Mouse (Mus musculus): ENCODE data around the gene Ccdc169.

Gene Ccdc169

GRCm38 (mm10) chr3:55123064-55123463, 14.1 kb upstream of the Ccdc169 start:
- DNase-seq, result no peak

GRCm38 (mm10) chr3:55129181-55129692, 7.9 kb upstream of the Ccdc169 start:
- DNase-seq, result no peak

GRCm38 (mm10) chr3:55131576-55132233, 5.4 kb upstream of the Ccdc169 start:
- no peak for DNase-seq

GRCm38 (mm10) chr3:55139837-55140236, 2.7 kb downstream of the Ccdc169 start:
- no peak for DNase-seq

- DNase-seq, result no peak
These were observed 4.3 kb downstream of the Ccdc169 start for GRCm38 (mm10) chr3:55141401-55141800.

- no peak for DNase-seq
These were observed 7.8 kb downstream of the Ccdc169 start for GRCm38 (mm10) chr3:55144916-55145315.

GRCm38 (mm10) chr3:55146441-55146840, 9.3 kb downstream of the Ccdc169 start:
- no peak for DNase-seq

- DNase-seq, result no peak
These were observed 10.0 kb downstream of the Ccdc169 start for GRCm38 (mm10) chr3:55147156-55147555.

- DNase-seq, result no peak
These were observed 11.0 kb downstream of the Ccdc169 start for GRCm38 (mm10) chr3:55148091-55148490.

- DNase-seq, result peak; percentile 63
These were observed 14.7 kb downstream of the Ccdc169 start for GRCm38 (mm10) chr3:55151656-55152433.

- no peak for DNase-seq
These were observed 15.7 kb downstream of the Ccdc169 start for GRCm38 (mm10) chr3:55152673-55153334.

GRCm38 (mm10) chr3:55154163-55154562, 17.0 kb downstream of the Ccdc169 start:
- no peak for DNase-seq

- no peak for DNase-seq
These were observed 20.3 kb downstream of the Ccdc169 start for GRCm38 (mm10) chr3:55157413-55157812.

GRCm38 (mm10) chr3:55161144-55161543, 24.0 kb downstream of the Ccdc169 start:
- no peak for DNase-seq

- no peak for DNase-seq
These were observed 26.4 kb downstream of the Ccdc169 start for GRCm38 (mm10) chr3:55163510-55163909.

- no peak for DNase-seq
These were observed 35.3 kb downstream of the Ccdc169 start for GRCm38 (mm10) chr3:55172478-55172877.

GRCm38 (mm10) chr3:55177271-55177670, 40.1 kb downstream of the Ccdc169 start:
- DNase-seq, result no peak

GRCm38 (mm10) chr3:55181766-55182165, 44.6 kb downstream of the Ccdc169 start, which contains the start of gene Sohlh2:
Sohlh2 (plus strand) TSS chr3:55182028.
- no peak for DNase-seq

GRCm38 (mm10) chr3:55191668-55192067, 54.5 kb downstream of the Ccdc169 start:
- DNase-seq, result no peak

- DNase-seq, result no peak
These were observed 56.2 kb downstream of the Ccdc169 start for GRCm38 (mm10) chr3:55193351-55193750.

- no peak for DNase-seq
These were observed 57.7 kb downstream of the Ccdc169 start for GRCm38 (mm10) chr3:55194792-55195191.

GRCm38 (mm10) chr3:55195581-55196327, 58.6 kb downstream of the Ccdc169 start:
- DNase-seq, result peak; percentile 5

- DNase-seq, result no peak
These were observed 59.2 kb downstream of the Ccdc169 start for GRCm38 (mm10) chr3:55196328-55196710.

Data from lung, postnatal 14 days (tissue).